Mouse (Mus musculus) lung, adult 2 months (tissue): Measurements from ENCODE around the gene Pck1.

ENCODE experiments used
- CTCF ChIP-seq: fragments of 200-500 bp; IDR thresholded peaks from 2 replicates; pipeline ENCODE4 v1.5.1; 2011; ENCODE audit warnings: mild to moderate bottlenecking, low read length, control low read depth; ENCODE audit not compliant: insufficient read depth
- POLR2A ChIP-seq: fragments of 200-500 bp; IDR thresholded peaks from 2 replicates; pipeline ENCODE4 v1.6.1; 2011; ENCODE audit warnings: low read depth, mild to moderate bottlenecking, control low read depth, low read length, borderline replicate concordance; ENCODE audit errors: extremely low read depth

- TF ChIP-seq CTCF (no peak), POLR2A (no peak)
Observed at GRCm38 (mm10) chr2:173180026-173180425, 27.2 kb downstream of the Pck1 start.
